Mouse (Mus musculus): ENCODE measurements around the gene Gmeb1. TPM values are rescaled to one million over a fixed set of nuclear protein-coding genes. Genes with fewer than 3 reads are reported as not detected.
A peak's percentile ranks its signal among the peaks of the same experiment; 100 is the strongest.

The Gmeb1 gene
- total and polyA plus RNA-seq, 3 experiments, result 9.9 to 29.6 TPM; not detected in 1

DNA sequence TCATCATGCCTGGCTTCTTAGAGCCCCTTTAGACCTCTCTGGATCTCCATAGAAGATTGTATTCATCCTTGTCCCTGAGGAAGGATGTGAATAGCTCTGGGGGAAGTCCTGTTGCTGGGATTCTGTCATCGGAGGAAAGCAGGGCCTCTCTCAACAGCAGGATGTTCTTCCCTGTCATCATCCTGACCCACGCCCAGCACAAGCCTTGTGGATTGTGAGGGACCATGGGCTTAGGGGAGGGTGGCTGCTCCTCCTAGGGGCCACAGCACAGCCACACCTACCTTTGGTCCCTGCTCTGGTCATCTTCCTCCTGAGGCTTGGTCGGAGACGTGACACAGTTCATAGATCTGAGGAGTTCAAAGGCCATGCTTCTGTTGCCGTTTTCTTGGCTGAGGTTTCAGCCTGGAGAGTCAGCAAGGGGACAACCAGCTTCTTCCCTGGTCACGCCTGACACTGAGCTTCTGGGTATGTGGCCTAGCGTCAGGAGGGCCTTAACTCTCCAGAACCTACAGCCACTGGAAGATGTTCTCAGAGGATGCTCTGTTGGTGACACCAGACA lies 32.4 kb upstream of the Gmeb1 start:
- Histone ChIP-seq H3K27me3 (ENCODE audit: control insufficient read depth in 1 of 2, insufficient read depth in 2 of 2, low read length in 2 of 2) (no peaks in the 10 kb centered on the region), H3K4me1 (ENCODE audit: control insufficient read depth in 1 of 2, insufficient read depth in 2 of 2, low read length in 2 of 2) (peaks cover 0 to 4% of the 10 kb centered on the region in 2 experiments; a peak in 1 of 4 replicates), H3K4me3 (ENCODE audit: control insufficient read depth in 1 of 2, insufficient read depth in 1 of 2, low read depth in 2 of 2, low read length in 2 of 2) (no peak overlapping the region), H3K9me3 (replicated peaks; ENCODE audit: insufficient read depth, low read length) (no peaks in the 10 kb centered on the region), H3K9ac (ENCODE audit: control insufficient read depth, low read depth, low read length, poor library complexity, severe bottlenecking) (no peak overlapping the region), H3K79me2 (ENCODE audit: control insufficient read depth, insufficient read depth, low read length, poor library complexity) (no peaks in the 10 kb centered on the region), H3K27ac (ENCODE audit: control insufficient read depth, low read depth, low read length) (no peak overlapping the region), H3K36me3 (ENCODE audit: control insufficient read depth in 1 of 2, insufficient read depth in 2 of 2, low read length in 2 of 2) (peaks cover 0 to 2% of the 10 kb centered on the region in 2 experiments; a peak in 3 of 4 replicates)
- no peak for DNase-seq (ENCODE audit: low read depth, low spot score)
- TF ChIP-seq TBP (IDR thresholded peaks at IDR 0.05; ENCODE audit: low read depth, low read length) (no peak), SIN3A (IDR thresholded peaks at IDR 0.05; ENCODE audit: low read length) (no peak), MAX (IDR thresholded peaks at IDR 0.05; ENCODE audit: low read length) (no peak), TCF12 (IDR thresholded peaks at IDR 0.05; ENCODE audit: low read depth, low read length) (no peak), E2F4 (IDR thresholded peaks at IDR 0.05; ENCODE audit: borderline replicate concordance, low read depth, low read length) (no peak), MAFK (IDR thresholded peaks at IDR 0.05; ENCODE audit: borderline replicate concordance, low read depth, low read length) (no peak), POLR2AphosphoS2 (IDR thresholded peaks at IDR 0.05; ENCODE audit: low read length) (no peak), CHD1 (IDR thresholded peaks at IDR 0.05; ENCODE audit: low read depth, low read length) (no peak), BHLHE40 (IDR thresholded peaks at IDR 0.05; ENCODE audit: borderline replicate concordance, low read depth, low read length) (no peak), USF2 (IDR thresholded peaks at IDR 0.05; ENCODE audit: borderline replicate concordance in 1 of 2, insufficient read depth in 1 of 2, low read depth in 1 of 2, low read length in 2 of 2) (no peak), ZNF384 (IDR thresholded peaks at IDR 0.05; ENCODE audit: low read depth, low read length) (no peak), KAT2A (conservative IDR thresholded peaks at IDR 0.05; ENCODE audit: low read depth, low read length) (no peak), POLR2A (IDR thresholded peaks at IDR 0.05; ENCODE audit: control insufficient read depth in 1 of 2, insufficient read depth in 1 of 2, low read depth in 1 of 2, low read length in 2 of 2, poor library complexity in 1 of 2) (no peak), SMC3 (IDR thresholded peaks at IDR 0.05; ENCODE audit: low read depth, low read length) (no peak), CTCF (IDR thresholded peaks at IDR 0.05 in 2 of 3, conservative IDR thresholded peaks at IDR 0.05 in 1 of 3; ENCODE audit: control insufficient read depth in 1 of 3, insufficient read depth in 1 of 3, low read depth in 2 of 3, low read length in 3 of 3, poor library complexity in 1 of 3, severe bottlenecking in 1 of 3) (no peak), USF1 (IDR thresholded peaks at IDR 0.05; ENCODE audit: low read depth, low read length) (no peak), MEF2A (IDR thresholded peaks at IDR 0.05; ENCODE audit: extremely low read depth, insufficient replicate concordance, low read depth, low read length, poor library complexity, severe bottlenecking) (no peak), MYB (IDR thresholded peaks at IDR 0.05; ENCODE audit: low read depth, low read length) (no peak), RCOR1 (IDR thresholded peaks at IDR 0.05; ENCODE audit: low read depth, low read length) (no peak), TAL1 (IDR thresholded peaks at IDR 0.05; ENCODE audit: low read length) (no peak)

DNA sequence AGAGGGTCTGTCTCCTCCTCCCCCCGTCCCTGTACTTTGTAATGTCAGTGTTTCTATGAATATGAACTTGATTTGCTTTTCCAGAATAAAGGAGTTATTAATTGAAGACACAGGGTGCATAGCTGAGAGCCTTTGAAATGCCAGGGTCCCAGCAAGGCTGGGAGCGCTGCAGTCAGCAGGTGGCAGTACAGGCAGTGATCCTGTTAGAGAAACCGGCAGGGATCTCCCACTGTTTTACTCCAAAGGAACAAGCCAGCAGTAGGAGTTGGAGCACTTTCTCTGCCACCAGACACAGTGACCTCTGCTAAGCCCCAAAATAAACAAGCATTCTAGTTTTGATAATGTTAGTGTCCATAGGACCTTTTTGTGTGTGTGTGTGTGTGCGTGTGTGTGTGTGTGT lies 31.6 kb upstream of the Gmeb1 start:
- Histone ChIP-seq H3K4me3 (ENCODE audit: control insufficient read depth in 1 of 2, insufficient read depth in 1 of 2, low read depth in 2 of 2, low read length in 2 of 2) (no peak overlapping the region), H3K27me3 (ENCODE audit: control insufficient read depth in 1 of 2, insufficient read depth in 2 of 2, low read length in 2 of 2) (no peaks in the 10 kb centered on the region), H3K4me1 (ENCODE audit: control insufficient read depth in 1 of 2, insufficient read depth in 2 of 2, low read length in 2 of 2) (no peaks in the 10 kb centered on the region), H3K36me3 (ENCODE audit: control insufficient read depth in 1 of 2, insufficient read depth in 2 of 2, low read length in 2 of 2) (peaks cover 0 to 2% of the 10 kb centered on the region in 2 experiments; a peak in 2 of 4 replicates), H3K9ac (ENCODE audit: control insufficient read depth, low read depth, low read length, poor library complexity, severe bottlenecking) (no peak overlapping the region), H3K27ac (ENCODE audit: control insufficient read depth, low read depth, low read length) (no peak overlapping the region), H3K79me2 (ENCODE audit: control insufficient read depth, insufficient read depth, low read length, poor library complexity) (no peaks in the 10 kb centered on the region), H3K9me3 (replicated peaks; ENCODE audit: insufficient read depth, low read length) (no peaks in the 10 kb centered on the region)
- DNase-seq (ENCODE audit: low read depth, low spot score), result no peak
- peak in 2 of 3 experiments; percentile 33 to 41; a peak in 3 of 6 replicates for TF ChIP-seq CTCF (IDR thresholded peaks at IDR 0.05 in 2 of 3, conservative IDR thresholded peaks at IDR 0.05 in 1 of 3; ENCODE audit: control insufficient read depth in 1 of 3, insufficient read depth in 1 of 3, low read depth in 2 of 3, low read length in 3 of 3, poor library complexity in 1 of 3, severe bottlenecking in 1 of 3)
- peak; percentile 42; the same call in 1 of the 2 replicates for TF ChIP-seq SMC3 (IDR thresholded peaks at IDR 0.05; ENCODE audit: low read depth, low read length)
- no peak for TF ChIP-seq ZMIZ1 (IDR thresholded peaks at IDR 0.05; ENCODE audit: low read depth, low read length)

Measured in MEL (cell line).